In genomic region chr12:9232431-9232830, GRCm38 (mm10) we compare ENCODE assay signal across 13 mouse cellular contexts.
"Had no signal": no experiment of that assay in that cellular context is flagged by ENCODE, and none has a peak within 500 bp of the region (broad histone marks: within the 10 kb centered on the region; RNA-seq: fewer than 3 reads in every experiment).

No protein-coding gene starts in this region.

- DNase-seq: kidney, adult 11 months; kidney, postnatal 14 days; left cerebral cortex, postnatal 4 days; lung, embryonic 14.5 days; lung, postnatal 10 days; lung, postnatal 4 days; midbrain, embryonic 14.5 days; thymus, postnatal 36 days had no signal

- H3K4me1 ChIP-seq: kidney, embryonic 15.5 days; liver, embryonic 15.5 days; midbrain, embryonic 10.5 days; neural tube, embryonic 12.5 days; stomach, embryonic 15.5 days had no signal

- H3K4me3 ChIP-seq: kidney, embryonic 15.5 days; liver, embryonic 15.5 days; midbrain, embryonic 10.5 days; neural tube, embryonic 12.5 days; stomach, embryonic 15.5 days had no signal

- H3K9me3 ChIP-seq: kidney, embryonic 15.5 days; liver, embryonic 15.5 days; midbrain, embryonic 10.5 days; neural tube, embryonic 12.5 days; stomach, embryonic 15.5 days had no signal

- H3K27ac ChIP-seq: kidney, embryonic 15.5 days; liver, embryonic 15.5 days; midbrain, embryonic 10.5 days; neural tube, embryonic 12.5 days; stomach, embryonic 15.5 days had no signal

- H3K27me3 ChIP-seq: kidney, embryonic 15.5 days; liver, embryonic 15.5 days; neural tube, embryonic 12.5 days; stomach, embryonic 15.5 days had no signal

- H3K36me3 ChIP-seq: kidney, embryonic 15.5 days; liver, embryonic 15.5 days; midbrain, embryonic 10.5 days; neural tube, embryonic 12.5 days; stomach, embryonic 15.5 days had no signal
